Mouse (Mus musculus): ENCODE results near the gene Tex36.

- TF ChIP-seq CTCF (IDR thresholded peaks at IDR 0.05; ENCODE audit: extremely low read depth, insufficient read depth, insufficient read length, insufficient replicate concordance) (no peak), POLR2A (IDR thresholded peaks at IDR 0.05; ENCODE audit: low read depth, low read length) (no peak)
These were observed 43.8 kb upstream of the Tex36 start for GRCm38 (mm10) chr7:133645716-133646115.

All from spleen, adult 2 months (tissue).